Mouse (Mus musculus): Measurements from ENCODE around the gene Tmem178b. TPM values are rescaled to one million over a fixed set of nuclear protein-coding genes. Genes with fewer than 3 reads are reported as not detected.

The Tmem178b gene
- total and polyA plus RNA-seq, 3 experiments = 0.51 to 1.3 (median 0.94) TPM

DNA sequence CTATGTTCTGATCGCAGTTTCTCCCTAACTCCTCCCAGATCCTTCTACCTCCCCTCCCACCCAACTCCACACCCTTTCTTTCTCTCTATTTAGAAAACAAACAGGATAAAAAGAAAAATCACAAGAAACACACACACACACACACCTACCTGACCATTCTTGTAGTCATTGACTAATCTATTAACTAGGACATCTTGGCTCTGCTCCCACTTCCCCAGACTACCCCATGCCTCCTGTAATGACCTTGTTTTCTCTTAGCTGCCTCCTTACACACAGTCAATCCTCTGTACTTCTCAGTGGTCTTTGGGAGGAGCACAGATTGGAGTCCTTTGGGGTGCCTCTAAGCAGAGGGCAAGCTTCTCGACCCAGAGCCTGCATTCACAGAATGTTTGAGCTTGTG, 367.6 kb downstream of the Tmem178b start:
- Histone ChIP-seq H3K79me2 (replicated peaks; ENCODE audit: control insufficient read depth, insufficient read depth, low read length) (no peaks in the 10 kb centered on the region), H3K27ac (no peak overlapping the region), H3K36me3 (ENCODE audit: control insufficient read depth, insufficient read depth, low read length) (no peaks in the 10 kb centered on the region), H3K9ac (ENCODE audit: low read depth, low read length) (no peak overlapping the region), H3K27me3 (ENCODE audit: control insufficient read depth, insufficient read depth, low read length) (no peaks in the 10 kb centered on the region), H3K4me1 (ENCODE audit: control insufficient read depth, insufficient read depth, low read length) (no peaks in the 10 kb centered on the region), H3K4me3 (no peak overlapping the region)
- DNase-seq = no peak
- intact Hi-C loops (cut with DNase I) = no loop called here
- WGBS = 60% methylated on average over 2 of the region's 2 CpGs
- TF ChIP-seq EP300 (IDR thresholded peaks at IDR 0.05; ENCODE audit: insufficient read depth, low read depth, low read length) = no peak
- TF ChIP-seq POLR2A (IDR thresholded peaks at IDR 0.05; ENCODE audit: insufficient read depth, low read depth, low read length) = no peak

DNA sequence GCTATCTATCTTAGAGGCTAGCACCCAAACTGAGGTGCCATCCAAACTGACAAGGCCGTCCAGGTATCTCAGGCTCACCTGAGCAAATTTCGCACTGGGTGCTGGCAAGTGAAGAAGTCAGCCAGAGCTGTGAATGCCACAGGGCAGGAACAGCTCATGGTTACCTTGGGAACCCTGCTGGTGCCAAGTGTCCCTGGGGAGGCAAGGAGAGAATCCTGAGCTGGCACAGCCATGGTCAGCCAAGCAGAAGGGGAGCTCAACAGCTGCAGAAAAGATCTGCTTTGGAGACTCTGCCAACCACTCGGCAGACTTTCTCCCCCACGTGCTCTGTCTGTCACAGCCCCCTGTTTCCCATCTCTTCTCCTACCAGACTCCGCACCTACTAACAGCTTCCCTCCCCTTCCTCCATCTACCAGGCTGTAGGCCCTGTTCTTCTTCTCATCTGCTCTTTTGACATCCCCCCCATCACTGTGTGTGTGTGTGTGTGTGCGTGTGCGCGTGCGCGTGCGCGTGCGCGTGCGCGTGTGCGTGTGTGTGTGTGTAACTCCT, 374.4 kb downstream of the Tmem178b start:
- no peak for TF ChIP-seq EP300 (IDR thresholded peaks at IDR 0.05; ENCODE audit: insufficient read depth, low read depth, low read length)
- no peak for TF ChIP-seq CTCF (IDR thresholded peaks at IDR 0.05)
- TF ChIP-seq POLR2A (IDR thresholded peaks at IDR 0.05; ENCODE audit: insufficient read depth, low read depth, low read length) = no peak
- no peak overlapping the region for H3K9ac ChIP-seq (ENCODE audit: low read depth, low read length)
- no peak for DNase-seq
- H3K36me3 ChIP-seq (ENCODE audit: control insufficient read depth, insufficient read depth, low read length) = no peaks in the 10 kb centered on the region
- no peaks in the 10 kb centered on the region for H3K4me1 ChIP-seq (ENCODE audit: control insufficient read depth, insufficient read depth, low read length)
- WGBS = 91% methylated on average over 17 of the region's 17 CpGs
- no peaks in the 10 kb centered on the region for H3K27me3 ChIP-seq (ENCODE audit: control insufficient read depth, insufficient read depth, low read length)
- H3K4me3 ChIP-seq = no peak overlapping the region
- intact Hi-C loops (cut with DNase I) = no loop called here
- H3K79me2 ChIP-seq (replicated peaks; ENCODE audit: control insufficient read depth, insufficient read depth, low read length) = no peaks in the 10 kb centered on the region
- H3K27ac ChIP-seq = no peak overlapping the region

DNA sequence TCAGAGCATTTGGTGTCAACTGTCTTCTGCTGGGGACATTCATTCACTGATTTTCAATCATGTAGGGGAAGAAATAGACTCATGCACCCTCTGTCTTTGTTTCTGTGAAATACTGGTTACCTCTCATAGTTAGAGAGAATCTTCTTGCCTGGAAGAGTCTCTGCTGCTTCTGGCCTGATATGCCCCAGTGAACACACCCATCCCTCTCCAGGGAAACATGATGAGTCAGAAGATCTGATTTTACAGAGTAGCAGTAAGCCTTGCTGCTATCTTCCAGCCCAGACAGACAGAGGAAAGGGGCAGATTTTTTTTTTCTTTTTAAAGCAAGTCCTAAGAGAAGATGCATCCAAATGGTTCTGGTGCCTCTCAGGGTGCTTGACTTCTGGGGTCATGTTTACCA, 376.9 kb downstream of the Tmem178b start:
- no peaks in the 10 kb centered on the region for H3K27me3 ChIP-seq (ENCODE audit: control insufficient read depth, insufficient read depth, low read length)
- H3K4me3 ChIP-seq = no peak overlapping the region
- H3K79me2 ChIP-seq (replicated peaks; ENCODE audit: control insufficient read depth, insufficient read depth, low read length) = no peaks in the 10 kb centered on the region
- H3K9ac ChIP-seq (ENCODE audit: low read depth, low read length) = no peak overlapping the region
- H3K36me3 ChIP-seq (ENCODE audit: control insufficient read depth, insufficient read depth, low read length) = no peaks in the 10 kb centered on the region
- DNase-seq = no peak
- intact Hi-C loops (cut with DNase I) = no loop called here
- H3K27ac ChIP-seq = no peak overlapping the region
- no peaks in the 10 kb centered on the region for H3K4me1 ChIP-seq (ENCODE audit: control insufficient read depth, insufficient read depth, low read length)
- no peak for TF ChIP-seq EP300 (IDR thresholded peaks at IDR 0.05; ENCODE audit: insufficient read depth, low read depth, low read length)
- TF ChIP-seq CTCF (IDR thresholded peaks at IDR 0.05) = no peak
- TF ChIP-seq POLR2A (IDR thresholded peaks at IDR 0.05; ENCODE audit: insufficient read depth, low read depth, low read length) = no peak

- H3K27me3 ChIP-seq (ENCODE audit: control insufficient read depth, insufficient read depth, low read length) = no peaks in the 10 kb centered on the region
- no peak for DNase-seq
- 92% methylated on average over 1 of the region's 1 CpGs for WGBS
Measured at GRCm38 (mm10) chr6:40263687-40264086, 390.6 kb downstream of the Tmem178b start.

DNA sequence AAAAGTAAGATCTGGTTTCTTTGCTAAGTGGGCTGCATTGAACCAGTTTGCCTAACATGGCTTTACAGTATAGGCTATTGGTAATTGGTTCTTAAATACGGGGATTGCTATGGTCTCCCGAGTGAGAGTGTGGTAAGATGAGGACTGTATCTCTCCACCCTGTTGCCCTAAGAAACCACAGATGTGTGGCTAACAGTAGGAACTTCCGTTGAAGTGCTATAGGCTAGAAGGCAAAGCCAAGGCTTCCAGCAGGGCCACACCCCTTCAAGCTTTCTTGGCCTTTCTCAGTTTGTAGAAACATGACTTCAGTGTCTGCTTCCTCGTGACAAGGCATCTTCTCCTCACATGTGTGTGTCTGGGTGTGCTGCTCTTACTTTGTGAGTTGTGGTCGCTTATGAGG, 427.6 kb downstream of the Tmem178b start:
- WGBS = 61% methylated on average over 5 of the region's 5 CpGs
- Histone ChIP-seq H3K4me3 (no peak overlapping the region), H3K9ac (ENCODE audit: low read depth, low read length) (no peak overlapping the region), H3K36me3 (ENCODE audit: control insufficient read depth, insufficient read depth, low read length) (no peaks in the 10 kb centered on the region), H3K27ac (no peak overlapping the region), H3K4me1 (ENCODE audit: control insufficient read depth, insufficient read depth, low read length) (no peaks in the 10 kb centered on the region), H3K79me2 (replicated peaks; ENCODE audit: control insufficient read depth, insufficient read depth, low read length) (no peaks in the 10 kb centered on the region), H3K27me3 (ENCODE audit: control insufficient read depth, insufficient read depth, low read length) (no peaks in the 10 kb centered on the region; the same call in 1 of the 2 replicates)
- DNase-seq = no peak
- TF ChIP-seq CTCF (IDR thresholded peaks at IDR 0.05) = no peak
- intact Hi-C loops (cut with DNase I) = loop anchor here (5.0 kb wide), 1 partner anchor 63 kb away; no protein-coding TSS in a partner anchor

More at GRCm38 (mm10) chr6:40263687-40264086, 390.6 kb downstream of the Tmem178b start:
- no peaks in the 10 kb centered on the region for H3K36me3 ChIP-seq (ENCODE audit: control insufficient read depth, insufficient read depth, low read length)
- no peaks in the 10 kb centered on the region for H3K4me1 ChIP-seq (ENCODE audit: control insufficient read depth, insufficient read depth, low read length)
- no peaks in the 10 kb centered on the region for H3K79me2 ChIP-seq (replicated peaks; ENCODE audit: control insufficient read depth, insufficient read depth, low read length)
- intact Hi-C loops (cut with DNase I) = no loop called here
- TF ChIP-seq POLR2A (IDR thresholded peaks at IDR 0.05; ENCODE audit: insufficient read depth, low read depth, low read length) (no peak), CTCF (IDR thresholded peaks at IDR 0.05) (no peak), EP300 (IDR thresholded peaks at IDR 0.05; ENCODE audit: insufficient read depth, low read depth, low read length) (no peak)
- H3K27ac ChIP-seq = no peak overlapping the region
- H3K4me3 ChIP-seq = no peak overlapping the region
- no peak overlapping the region for H3K9ac ChIP-seq (ENCODE audit: low read depth, low read length)

DNA sequence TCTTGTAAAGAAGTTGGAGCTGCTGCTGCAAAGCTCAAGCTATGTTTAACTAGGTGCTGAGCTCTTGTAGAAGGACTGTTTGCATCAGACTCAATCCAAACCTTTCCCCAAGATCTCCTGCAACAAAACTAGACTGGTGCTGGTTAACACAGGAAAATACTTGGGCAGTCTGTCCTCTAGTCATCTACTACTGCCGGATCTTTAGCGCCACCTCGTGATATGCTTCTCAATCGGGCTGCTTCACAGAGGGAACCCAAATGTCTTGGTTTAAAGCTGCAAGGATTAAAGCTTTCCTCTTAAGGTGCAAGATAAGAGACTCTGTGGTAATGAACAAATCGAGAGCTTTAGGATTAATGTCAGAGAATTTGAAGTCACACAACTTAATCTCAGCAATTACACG, 430.3 kb downstream of the Tmem178b start:
- TF ChIP-seq EP300 (IDR thresholded peaks at IDR 0.05; ENCODE audit: insufficient read depth, low read depth, low read length) (no peak), POLR2A (IDR thresholded peaks at IDR 0.05; ENCODE audit: insufficient read depth, low read depth, low read length) (no peak), CTCF (IDR thresholded peaks at IDR 0.05) (peak; percentile 58)
- intact Hi-C loops (cut with DNase I) = loop anchor here (5.0 kb wide), 1 partner anchor 66 kb away; no protein-coding TSS in a partner anchor
- DNase-seq = no peak
- H3K4me3 ChIP-seq = no peak overlapping the region
- H3K36me3 ChIP-seq (ENCODE audit: control insufficient read depth, insufficient read depth, low read length) = no peaks in the 10 kb centered on the region
- no peaks in the 10 kb centered on the region for H3K4me1 ChIP-seq (ENCODE audit: control insufficient read depth, insufficient read depth, low read length)
- WGBS = 8% methylated on average over 6 of the region's 6 CpGs
- no peaks in the 10 kb centered on the region; the same call in 1 of the 2 replicates for H3K27me3 ChIP-seq (ENCODE audit: control insufficient read depth, insufficient read depth, low read length)
- no peak overlapping the region for H3K27ac ChIP-seq
- no peak overlapping the region for H3K9ac ChIP-seq (ENCODE audit: low read depth, low read length)
- H3K79me2 ChIP-seq (replicated peaks; ENCODE audit: control insufficient read depth, insufficient read depth, low read length) = no peaks in the 10 kb centered on the region

Other genes starting within 250 kb of the Tmem178b start
- gene Braf, start 147.8 kb upstream of the Tmem178b start, total RNA-seq (2021) = 10 to 100 TPM; 15.0 to 16.9 TPM
- 7.2 and 12.6 TPM in 2 replicates for gene Braf, start 147.8 kb upstream of the Tmem178b start, polyA plus RNA-seq (2012; rRNA removed)
- gene Mrps33, start 62.3 kb upstream of the Tmem178b start, total RNA-seq (2021) = 100 to 1,000 TPM in 1 of 2 experiments, 10 to 100 TPM in 1; 97.7 to 106 TPM
- gene Mrps33, start 62.3 kb upstream of the Tmem178b start, polyA plus RNA-seq (2012; rRNA removed) = 133 and 317 TPM in 2 replicates

Measured in heart, adult 2 months (tissue).